Mouse (Mus musculus): ENCODE measurements around the gene Lipa.

Lipa gene

GRCm38 (mm10) chr19:34468216-34468615 lies 59.1 kb downstream of the Lipa start:
- DNase-seq (ENCODE audit: low spot score in 2 of 2), result no peak

GRCm38 (mm10) chr19:34464453-34464852 lies 62.8 kb downstream of the Lipa start:
- no peak for DNase-seq (ENCODE audit: low spot score in 2 of 2)

- no peak for DNase-seq (ENCODE audit: low spot score in 2 of 2)
These were observed 65.7 kb downstream of the Lipa start for GRCm38 (mm10) chr19:34461451-34462019.

DNA sequence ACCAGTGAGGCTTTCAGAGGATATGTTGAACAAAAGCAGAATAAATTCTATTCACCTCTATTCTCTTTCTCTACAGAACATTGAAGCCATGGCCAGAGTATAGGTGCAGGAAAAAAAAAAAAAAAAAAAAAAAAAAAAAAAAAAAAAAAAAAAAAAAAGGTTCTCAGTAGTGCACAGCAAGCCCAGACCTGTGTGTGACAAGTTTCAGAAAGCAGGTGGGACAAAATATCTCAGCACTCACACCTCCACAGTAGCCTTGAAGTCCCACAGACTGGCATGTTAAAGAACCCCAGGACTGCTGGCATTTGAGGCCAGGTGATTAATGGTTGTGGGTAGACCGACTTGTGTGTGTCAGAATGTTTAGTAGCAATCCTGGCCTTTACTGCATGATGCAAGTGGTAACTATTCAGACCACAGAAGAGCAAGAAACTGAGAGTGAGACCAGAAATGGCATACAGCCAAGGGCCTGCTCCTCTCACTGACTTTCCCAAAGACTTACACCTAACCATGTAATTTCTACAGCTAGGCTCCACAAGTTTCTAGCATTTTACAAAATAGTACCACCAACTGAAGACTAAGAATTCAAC lies 76.4 kb downstream of the Lipa start:
- DNase-seq (ENCODE audit: low spot score in 2 of 2), result no peak

GRCm38 (mm10) chr19:34448851-34449250 lies 78.4 kb downstream of the Lipa start:
- DNase-seq (ENCODE audit: low spot score in 2 of 2), result no peak

- DNase-seq (ENCODE audit: low spot score in 2 of 2), result no peak
These were observed 81.8 kb downstream of the Lipa start for GRCm38 (mm10) chr19:34445410-34446012.

GRCm38 (mm10) chr19:34444785-34445184 lies 82.5 kb downstream of the Lipa start:
- no peak for DNase-seq (ENCODE audit: low spot score in 2 of 2)
